Mouse (Mus musculus) layer of hippocampus, postnatal 14 days (tissue): ENCODE results near the gene 4930539E08Rik. TPM values are rescaled to one million over a fixed set of nuclear protein-coding genes. Genes with fewer than 3 reads are reported as not detected.

Experiments
- DNase-seq, 2 experiments: peaks; one replicate each; pipeline ENCODE4 v3.0.0; 2021 to 2022; ENCODE audit warnings: low spot score in 2 of 2, mixed read lengths in 1 of 2
- long read RNA-seq, 2 experiments: library from polyadenylated mRNA; stranded (forward); transcript quantifications; one replicate each; pipeline ENCODE4 v2.0.0; 2021
- total RNA-seq, 2 experiments: library from RNA; stranded (reverse); gene quantifications; 2 replicates each; pipeline ENCODE4 v1.2.3; 2021

The 4930539E08Rik gene
- 1 to 10 TPM; 3.2 to 3.8 TPM for total RNA-seq
- long read RNA-seq, experiment 1, partial matches to known transcripts: 0 of 5 reads
- long read RNA-seq, experiment 1, other reads (novel, unspliced or antisense): 5 of 5 reads
- long read RNA-seq, experiment 2, partial matches to known transcripts: 2 of 7 reads
- long read RNA-seq, experiment 2, other reads (novel, unspliced or antisense): 5 of 7 reads

DNA sequence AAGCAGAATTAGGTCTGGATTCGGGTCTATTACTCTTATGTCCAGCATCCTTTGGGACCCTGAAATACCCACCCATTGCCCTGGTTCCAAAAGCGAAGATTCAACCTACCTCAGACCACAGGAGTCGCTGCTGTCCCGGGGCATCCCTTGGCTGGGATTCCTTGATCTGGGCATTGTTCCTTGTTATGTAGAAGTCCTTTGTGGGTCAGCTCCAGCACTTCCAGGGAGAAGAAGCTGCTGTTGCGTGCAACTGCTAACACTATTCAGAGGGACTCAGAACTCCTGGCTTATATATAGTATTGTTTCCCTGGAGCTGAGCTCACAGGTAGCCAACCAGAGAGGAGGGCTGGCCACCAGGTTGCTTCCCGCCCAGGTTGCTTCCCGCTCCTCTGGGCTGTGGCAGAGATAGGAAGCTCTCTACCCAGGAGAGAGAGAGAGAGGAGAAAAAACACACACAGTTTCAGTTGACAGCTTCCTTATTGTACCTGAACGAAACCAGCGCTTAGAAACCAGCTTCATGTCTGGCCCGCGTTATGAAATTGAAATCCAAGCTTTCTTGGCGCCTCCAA lies at the start of gene 4930539E08Rik:
TSS of gene 4930539E08Rik (minus strand) at position 265 of the 569 bp plus-strand sequence.
- no peak for DNase-seq

DNA sequence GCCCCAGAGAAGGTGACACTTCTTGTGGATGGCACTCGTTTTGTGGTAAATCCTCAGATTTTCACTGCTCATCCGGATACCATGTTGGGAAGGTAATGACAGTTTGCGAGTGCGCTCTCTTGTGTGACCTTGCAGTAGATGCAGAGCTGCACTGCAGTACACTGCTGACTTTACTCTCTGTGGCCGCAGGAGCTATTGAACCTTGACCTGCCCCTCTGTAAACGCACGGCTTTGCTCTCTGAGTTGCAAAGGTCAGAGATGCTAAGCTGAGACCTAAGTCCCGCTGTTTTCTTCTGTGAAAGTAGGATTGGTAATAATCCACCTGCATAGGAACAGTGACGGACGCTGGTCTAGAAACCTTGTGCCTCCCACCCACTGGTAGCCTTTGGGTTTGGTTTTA lies 46.5 kb upstream of the 4930539E08Rik start:
- DNase-seq: no peak

DNA sequence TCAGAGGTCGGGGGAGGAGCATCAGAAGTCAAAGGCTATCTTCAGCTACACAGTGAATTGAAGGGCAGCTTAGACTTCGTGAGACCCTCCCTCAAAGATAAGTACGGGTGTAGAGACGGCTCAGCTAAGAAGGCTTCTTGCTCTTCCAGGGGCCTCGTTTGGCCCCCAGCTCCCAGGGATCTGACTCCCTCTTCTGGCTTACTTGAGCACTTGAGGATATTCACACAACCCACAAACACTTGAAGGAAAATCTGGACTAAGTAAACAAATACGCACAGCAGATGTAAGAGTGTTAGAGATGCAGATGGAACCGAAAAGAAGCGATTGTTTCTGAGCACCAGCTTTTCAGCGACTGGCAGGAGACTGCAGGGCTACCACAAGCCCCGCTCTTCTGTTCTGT lies 45.5 kb upstream of the 4930539E08Rik start:
- DNase-seq: no peak

DNA sequence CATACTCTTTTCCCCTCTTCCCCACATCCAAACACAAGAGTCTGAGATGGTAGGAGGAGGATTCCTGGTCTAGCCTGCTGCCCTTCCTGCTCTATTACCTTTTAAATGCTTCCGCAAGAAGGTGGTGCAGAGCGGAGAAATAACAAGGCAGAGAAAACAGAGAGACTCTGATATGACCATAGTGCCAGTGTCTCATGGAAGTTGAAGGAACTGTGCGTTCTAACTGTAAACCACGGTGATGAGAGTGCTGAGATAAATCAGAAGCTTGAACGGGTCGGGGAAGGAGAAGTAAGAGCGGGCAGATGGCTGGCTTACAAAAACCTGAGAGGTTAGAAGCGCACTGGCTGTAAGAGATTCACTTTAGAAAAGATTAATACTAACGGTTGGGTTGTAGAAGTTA lies 39.3 kb upstream of the 4930539E08Rik start:
- no peak for DNase-seq

DNA sequence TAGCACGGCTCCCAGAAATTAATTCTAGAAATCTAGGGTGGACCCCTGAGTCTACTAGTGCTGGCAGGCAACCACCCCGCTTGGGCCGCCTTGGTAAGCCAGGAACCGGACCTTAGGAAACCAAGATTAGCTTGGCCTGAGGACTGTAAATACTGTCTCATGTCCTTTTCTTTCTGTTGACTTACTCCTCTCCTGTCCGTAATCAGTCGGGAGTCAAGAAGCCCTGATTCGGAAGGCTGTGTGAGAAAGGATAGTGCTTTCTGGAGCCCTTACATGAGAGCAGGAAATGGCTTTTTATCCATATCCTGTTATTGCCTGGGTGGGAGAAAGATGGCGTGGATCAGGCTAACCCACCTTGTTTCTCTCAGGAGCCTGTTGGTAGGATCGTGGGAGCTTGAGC lies 38.1 kb upstream of the 4930539E08Rik start:
- DNase-seq: no peak

DNA sequence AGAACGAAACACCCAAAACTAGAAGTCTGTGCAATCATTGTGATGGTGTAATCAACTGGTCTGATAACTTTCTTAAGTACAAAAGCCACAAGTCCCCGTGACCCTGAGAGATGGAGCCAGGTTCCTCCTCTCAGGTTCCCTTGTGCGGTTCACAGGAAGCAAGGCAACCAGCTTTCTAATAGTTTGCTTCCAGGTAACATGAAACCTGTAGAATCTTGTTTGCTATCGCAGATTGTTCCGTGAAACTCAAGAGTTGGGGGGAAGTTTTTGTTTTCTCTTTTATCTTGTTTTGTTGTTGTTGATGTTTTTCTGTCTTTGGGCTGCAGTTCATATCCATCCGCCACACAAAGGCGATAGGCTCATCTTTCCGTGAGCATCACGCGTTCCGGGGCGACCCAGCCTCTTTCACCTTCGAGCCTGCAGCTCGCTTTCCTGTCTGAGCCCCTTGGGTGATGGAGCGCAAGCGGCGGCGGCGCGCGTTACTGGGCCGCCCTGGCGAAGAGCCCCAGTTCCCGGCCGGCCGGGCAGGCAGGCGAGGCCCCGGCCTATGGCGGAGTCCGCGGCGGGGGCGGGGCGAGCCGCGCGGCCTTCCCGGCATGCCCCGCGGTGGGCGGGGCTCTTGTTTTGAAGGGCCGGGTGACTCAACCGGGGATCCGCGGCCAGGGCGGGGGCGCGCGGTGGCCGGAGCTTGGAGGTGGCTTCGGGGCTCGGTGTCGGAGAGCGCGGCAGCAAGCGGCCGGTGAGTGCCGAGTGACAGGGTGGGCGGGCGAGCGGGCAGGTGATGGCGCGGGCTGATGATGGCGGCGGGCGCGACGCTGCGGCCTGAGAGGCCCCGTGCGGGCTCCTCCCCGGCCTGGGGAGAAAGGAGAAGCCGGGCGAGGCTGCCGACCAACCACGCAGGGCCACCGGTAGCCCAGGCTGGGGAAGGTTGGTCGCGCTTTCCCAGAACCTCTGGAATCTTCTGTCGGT lies 37.0 kb upstream of the 4930539E08Rik start, which contains the start of gene Kctd20:
TSS of gene Kctd20 (plus strand) at position 120 of the 969 bp plus-strand sequence.
- peak; percentile 90 to 91 for DNase-seq

DNA sequence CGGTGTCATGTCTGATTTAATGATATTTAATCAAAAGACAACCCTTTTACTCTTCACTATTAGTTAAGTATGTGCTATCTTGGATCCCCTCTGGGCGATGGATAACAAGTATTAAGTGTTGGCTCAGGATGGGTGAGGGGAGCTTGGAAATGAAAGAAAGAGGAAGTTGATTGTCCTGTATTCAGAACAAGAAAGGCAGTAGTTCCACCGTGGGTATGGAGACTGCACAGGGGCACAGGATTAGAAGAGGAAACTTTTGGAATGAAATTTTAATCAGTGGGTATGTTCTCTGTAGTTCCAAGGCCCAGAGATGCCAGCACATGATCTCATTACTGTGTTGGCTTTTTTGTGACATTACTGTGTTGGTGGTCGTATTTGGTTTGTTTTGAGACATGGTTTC lies 35.6 kb upstream of the 4930539E08Rik start:
- DNase-seq: no peak

DNA sequence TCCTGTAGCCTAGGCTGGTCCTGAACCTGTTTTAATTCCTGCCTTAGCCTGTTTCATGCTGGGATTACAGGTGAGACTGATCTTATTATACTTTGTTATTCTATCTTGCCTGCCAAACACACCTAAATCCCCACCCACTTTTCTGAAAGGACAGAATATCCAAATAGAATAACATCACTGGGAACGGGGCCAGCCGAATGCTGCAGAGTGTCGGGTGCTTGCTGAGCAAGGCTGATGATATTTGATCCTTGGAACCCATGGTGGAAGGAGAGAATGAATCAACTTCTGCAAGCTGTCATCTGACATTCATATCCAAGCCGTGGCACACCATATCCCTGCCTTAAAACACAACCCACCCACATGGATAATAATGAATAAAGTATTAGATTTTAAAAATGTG lies 33.5 kb upstream of the 4930539E08Rik start:
- peak in 1 of 2 experiments; percentile 49 for DNase-seq

DNA sequence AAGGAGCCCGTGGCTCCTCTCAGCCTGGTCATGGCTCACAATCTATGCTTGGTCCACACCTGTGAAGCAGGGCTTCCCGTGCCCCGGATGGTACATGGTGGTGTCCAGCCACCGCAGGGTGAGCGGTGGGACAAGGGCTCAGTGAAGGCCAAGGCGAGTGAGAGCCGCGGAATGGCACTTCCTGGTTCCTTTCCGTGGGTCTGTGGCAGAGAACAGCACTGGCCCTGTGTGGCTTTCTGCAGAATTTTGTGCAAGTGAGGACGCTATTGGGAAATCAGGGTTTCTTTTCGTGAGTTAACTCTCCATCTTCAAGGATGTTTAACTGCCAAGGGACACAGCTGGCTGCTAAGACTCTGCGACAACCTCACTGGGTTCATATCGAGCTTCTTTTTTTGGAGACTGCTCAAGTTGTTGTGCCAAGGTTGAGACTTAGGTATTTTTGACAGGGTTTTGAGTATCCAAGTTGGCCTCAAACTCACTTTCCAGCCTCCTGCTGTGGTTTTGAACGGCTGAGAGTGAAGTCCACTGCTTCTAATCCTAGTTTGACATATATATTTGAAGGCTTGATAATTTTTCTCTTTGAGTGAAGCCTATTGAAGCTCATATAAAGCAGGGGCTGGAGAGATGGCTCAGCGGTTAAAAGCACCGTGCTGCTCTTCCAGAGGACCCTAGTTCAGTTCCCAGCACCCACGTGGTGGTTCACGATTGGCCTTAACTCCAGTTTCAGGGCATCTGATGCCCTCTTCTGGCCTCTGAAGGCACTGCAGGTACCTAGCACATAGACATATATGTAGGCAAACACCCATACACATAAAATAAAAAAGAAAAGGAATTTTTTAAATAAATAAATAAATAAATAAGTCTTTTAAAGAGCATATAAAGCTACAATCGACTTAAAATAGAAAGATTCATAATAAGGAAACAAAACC lies 32.2 kb upstream of the 4930539E08Rik start:
- DNase-seq: no peak

DNA sequence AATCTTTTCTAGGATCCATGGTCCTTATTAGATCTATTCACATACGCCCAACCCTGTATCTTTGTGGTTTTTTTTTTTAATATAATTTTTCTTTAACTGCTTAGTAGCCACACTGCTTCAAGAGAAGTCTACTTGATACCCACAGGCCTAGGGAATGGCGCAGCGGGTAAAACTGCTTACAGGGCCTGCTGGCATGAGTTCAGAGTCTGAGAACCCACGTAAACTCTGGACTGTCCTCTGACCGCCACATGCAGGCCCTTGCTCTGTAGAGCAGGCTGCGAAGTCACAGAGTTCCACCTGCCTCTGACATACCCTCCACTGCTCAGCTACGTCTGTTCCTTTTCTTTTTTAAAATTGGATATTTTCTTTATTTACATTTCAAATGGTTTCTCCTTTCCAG lies 29.4 kb upstream of the 4930539E08Rik start:
- no peak for DNase-seq

DNA sequence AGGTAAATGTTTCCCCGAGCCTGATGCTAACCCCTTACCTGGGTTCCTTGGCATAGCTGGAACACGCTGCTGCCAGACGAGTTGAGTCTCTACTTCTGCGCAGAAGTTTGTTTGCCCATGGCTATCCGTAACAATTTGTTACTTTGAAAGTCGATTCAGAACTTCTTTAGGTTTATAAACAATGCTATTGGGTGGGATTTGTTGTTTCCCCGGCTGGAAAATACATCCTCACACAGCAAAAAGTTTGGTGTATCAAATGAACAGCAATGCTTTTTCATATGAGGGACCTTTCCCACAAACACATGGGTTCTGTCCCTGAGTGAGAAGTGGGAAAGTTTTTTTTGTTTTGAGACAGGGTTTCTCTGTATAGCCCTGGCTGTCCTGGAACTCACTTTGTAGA lies 28.6 kb upstream of the 4930539E08Rik start, which contains the start of gene Pxt1:
TSS of gene Pxt1 (minus strand) at position 101 of the 400 bp plus-strand sequence.
- no peak for DNase-seq

DNA sequence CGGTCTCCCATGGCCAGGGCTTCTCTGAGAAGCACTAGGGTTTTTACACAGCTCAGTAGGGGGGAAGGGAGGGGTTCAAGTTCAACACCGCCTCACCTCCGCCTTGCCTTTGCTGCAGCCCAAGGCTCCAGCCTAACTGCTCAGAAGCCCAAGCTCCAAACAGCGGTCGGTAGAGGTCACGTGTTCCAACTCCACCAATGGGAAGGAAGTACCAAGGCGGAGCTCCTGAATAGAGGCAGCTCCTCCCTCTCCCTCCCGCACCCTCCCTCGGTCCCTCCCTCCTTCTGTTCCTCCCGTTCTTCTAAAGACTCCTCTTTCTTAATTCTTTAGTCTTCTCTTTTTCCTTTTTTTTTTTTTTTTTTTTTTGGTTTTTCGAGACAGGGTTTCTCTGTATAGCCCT lies 27.0 kb upstream of the 4930539E08Rik start:
- no peak for DNase-seq

DNA sequence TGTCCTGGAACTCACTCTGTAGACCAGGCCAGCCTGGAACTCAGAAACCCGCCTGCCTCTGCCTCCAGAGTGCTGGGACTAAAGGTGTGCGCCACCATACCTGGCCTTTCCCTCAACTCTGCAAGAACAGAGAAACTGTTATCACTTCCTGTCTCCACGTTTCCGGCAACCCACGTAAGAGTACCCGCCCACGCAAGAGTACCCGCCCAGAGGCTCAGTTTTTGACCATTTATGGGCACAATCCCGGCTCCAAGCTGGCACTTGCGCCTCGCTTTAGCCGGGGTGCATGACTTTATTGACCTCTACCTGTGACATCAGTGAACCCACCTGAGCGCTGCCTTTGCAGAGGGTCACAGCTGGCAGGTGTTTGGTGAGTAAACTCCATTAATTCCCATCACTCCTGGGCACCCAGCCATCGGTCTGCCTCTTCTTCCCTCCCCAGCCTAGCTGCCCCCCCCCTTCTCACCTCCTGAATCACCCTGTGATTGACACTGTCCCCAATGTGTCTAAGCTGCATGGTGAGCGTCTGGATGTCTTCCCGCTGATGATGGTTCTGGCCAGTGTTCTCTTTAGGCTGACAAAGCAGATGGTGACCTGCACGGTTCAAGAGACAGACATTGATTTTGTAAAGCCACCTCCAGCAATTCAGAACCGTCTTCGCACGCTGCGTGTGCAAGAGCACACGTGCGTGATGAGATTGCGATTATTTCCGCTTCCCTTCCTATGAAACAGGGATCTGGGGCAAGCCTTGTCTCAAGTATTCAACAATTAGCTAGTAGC lies 25.8 kb upstream of the 4930539E08Rik start:
- DNase-seq: no peak

DNA sequence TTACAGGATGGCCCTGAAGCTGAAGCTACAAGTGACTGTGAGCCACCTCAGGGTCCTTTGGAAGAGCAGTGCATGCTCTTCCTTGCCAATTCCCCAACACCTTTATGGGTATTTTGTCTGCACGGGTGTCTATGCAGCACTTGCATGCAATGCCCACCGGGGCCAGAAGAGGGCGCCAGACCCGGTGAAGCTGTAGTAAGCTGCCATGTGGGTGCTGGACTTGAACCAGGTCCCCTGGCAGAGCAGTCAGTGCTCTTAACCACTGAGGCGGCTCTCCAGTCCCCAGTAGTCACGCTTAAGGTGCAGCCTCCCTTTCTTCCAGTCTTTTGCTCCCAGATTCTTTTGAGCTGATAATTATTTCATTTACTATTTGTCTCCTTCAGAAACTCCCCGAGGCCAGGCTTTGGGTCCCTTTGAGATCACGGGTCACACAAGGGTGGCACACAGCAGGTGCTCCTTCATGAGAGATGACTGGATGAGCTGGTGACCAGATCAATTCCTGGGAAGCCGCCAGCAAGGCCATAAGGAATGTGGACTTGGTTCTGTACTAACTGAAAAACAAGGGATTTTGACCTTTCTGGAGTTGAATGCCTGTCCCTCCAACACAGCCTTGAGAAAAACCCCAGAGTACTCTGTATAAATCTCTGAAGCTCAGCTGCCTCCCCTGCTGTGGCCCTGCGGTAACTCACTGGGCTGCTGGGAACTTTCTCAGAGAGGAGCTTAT lies 21.7 kb upstream of the 4930539E08Rik start:
- no peak for DNase-seq

DNA sequence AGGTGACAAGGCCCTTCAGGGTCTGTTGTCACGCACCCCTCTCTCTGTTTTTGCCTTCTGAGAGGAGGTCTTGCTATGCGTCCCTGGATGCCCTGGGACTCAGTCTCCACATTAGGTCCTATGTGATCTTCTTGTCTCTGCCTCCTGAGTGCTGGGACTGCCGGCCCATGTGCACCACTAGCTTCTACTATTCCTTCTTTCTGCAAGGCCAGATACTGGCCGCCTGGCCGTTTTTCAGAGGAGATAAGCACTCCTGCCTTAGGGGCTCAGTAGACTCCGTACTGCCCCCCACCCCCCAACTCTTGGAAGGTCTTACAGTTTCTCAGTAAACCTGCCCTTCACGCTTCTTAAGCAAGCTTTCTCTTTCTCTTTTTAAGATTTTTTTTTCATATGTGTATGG lies 21.0 kb upstream of the 4930539E08Rik start:
- no peak for DNase-seq

DNA sequence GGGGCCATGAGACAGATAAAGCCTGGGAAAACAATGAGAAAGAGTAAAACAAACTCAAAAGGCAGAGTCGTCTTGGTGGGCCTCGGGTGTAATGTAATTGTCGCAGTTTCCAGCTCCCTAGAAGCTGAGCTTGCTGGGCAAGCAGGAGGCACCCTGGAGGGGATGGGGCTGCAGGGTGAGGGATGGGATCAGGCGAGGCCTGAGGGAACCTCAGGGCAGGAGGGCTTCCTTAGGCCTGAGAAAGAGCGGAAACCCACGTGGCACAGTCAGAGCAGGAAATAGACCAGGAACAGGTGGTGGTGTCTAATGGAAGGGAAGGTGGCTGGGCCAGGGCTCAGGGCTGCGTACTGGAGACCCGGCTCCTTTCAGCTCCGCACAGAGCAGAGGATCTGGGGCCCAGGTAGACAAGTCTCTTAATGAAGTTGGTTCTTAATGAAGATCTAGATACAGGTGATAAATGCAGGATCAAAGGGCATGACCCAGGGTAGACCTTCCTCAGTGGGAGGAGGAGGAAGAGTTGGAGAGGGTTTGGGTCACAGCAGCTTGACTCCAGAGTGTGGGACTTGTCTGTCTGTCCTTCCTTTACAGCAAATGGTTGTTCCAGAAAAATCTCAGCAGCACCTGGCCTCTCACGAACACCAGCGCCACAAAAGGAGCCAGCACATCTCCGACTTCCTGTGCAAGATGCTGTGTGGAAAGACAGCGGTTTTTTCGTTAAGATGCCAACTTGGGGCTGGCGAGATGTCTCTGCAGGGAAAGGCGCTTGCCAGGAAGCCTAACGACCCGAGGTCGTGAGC lies 19.2 kb upstream of the 4930539E08Rik start:
- DNase-seq: no peak

DNA sequence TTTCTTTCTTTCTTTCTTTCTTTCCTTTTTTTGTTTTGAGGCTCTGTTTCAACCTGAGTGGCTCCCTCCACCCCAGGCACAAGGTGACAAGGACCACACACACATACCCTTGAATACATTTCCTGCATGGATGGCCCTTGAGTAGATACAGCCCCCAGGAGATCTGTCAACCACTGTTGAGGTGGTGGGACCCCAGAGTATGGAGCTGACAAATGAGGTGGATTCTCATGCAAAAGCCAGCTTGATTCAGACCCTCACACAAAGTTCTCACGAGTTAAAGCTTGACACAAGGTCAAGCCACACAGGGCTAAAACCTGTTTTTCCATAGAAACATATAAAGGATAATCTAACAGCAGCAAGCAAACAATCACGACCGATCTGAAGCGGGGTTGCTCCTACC lies 17.1 kb upstream of the 4930539E08Rik start:
- no peak for DNase-seq

DNA sequence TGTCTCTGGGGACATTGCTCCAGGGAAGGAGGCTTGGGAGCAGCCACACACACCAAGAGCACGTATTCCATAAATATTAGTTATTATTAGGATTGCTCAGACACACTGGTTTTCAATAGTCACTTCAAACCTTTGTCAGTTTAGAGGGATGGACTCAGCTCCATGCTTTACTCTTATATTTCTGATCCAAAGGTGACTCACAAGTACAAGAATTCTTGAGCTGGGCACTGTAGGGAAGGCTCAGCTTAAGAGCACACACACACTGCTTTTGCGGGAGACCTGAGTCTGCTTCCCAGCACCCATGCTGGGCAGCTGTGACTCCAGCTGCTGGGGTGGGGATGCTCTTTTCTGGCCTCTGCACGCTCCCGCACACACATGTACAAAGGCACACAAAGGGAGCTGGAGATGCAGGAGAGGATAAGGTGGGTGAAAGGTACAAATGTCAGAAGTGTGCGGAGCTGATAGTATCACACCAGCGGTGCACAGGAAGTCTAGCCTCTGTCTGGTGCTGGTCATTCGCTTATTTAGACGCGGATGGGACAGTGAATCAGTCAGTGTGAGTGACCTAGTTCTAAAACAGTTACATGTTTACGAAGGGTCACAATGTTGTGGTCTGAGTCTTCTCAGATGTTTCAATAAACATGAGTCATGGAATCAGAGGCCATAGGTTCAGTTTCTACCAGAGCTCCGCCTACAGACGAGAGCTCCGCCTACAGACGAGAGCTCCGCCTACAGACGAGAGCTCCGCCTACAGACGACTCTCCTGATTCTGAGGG lies 16.5 kb upstream of the 4930539E08Rik start:
- DNase-seq: no peak
